Mouse (Mus musculus) embryonic fibroblast, embryonic 13.5 days (primary cell): ENCODE results near the gene Rapgef4. TPM values are rescaled to one million over a fixed set of nuclear protein-coding genes. Genes with fewer than 3 reads are reported as not detected.

Experiments used
- H3K27ac ChIP-seq: 2 replicates; pipeline ENCODE4 v1.5.1; 2012; ENCODE audit warnings: low read length, control low read depth, inconsistent platforms; ENCODE audit not compliant: insufficient read depth
- H3K4me1 ChIP-seq: 2 replicates; pipeline ENCODE4 v1.6.1; 2011; ENCODE audit warnings: low read length; ENCODE audit not compliant: control insufficient read depth, insufficient read depth
- H3K4me3 ChIP-seq: 2 replicates; pipeline ENCODE4 v1.5.1; 2011; ENCODE audit warnings: mild to moderate bottlenecking, control low read depth, low read length; ENCODE audit not compliant: insufficient read depth
- CTCF ChIP-seq: IDR thresholded peaks from 2 replicates; pipeline ENCODE4 v1.5.1; 2011; ENCODE audit warnings: mild to moderate bottlenecking, control low read depth, low read length, moderate library complexity, borderline replicate concordance; ENCODE audit not compliant: insufficient read depth
- POLR2A ChIP-seq: IDR thresholded peaks from 2 replicates; pipeline ENCODE4 v1.6.1; 2011; ENCODE audit warnings: low read depth, mild to moderate bottlenecking, control low read depth, low read length, moderate library complexity
- polyA plus RNA-seq: library from polyadenylated mRNA; stranded (reverse); fragments of >200 nt; gene quantifications from 2 replicates; pipeline ENCODE4 v1.2.4, GENCODE M21; 2011; ENCODE audit warnings: low read depth; ENCODE audit not compliant: missing spikeins, insufficient read length

Rapgef4 gene
- polyA plus RNA-seq, 1 experiment: not detected

DNA sequence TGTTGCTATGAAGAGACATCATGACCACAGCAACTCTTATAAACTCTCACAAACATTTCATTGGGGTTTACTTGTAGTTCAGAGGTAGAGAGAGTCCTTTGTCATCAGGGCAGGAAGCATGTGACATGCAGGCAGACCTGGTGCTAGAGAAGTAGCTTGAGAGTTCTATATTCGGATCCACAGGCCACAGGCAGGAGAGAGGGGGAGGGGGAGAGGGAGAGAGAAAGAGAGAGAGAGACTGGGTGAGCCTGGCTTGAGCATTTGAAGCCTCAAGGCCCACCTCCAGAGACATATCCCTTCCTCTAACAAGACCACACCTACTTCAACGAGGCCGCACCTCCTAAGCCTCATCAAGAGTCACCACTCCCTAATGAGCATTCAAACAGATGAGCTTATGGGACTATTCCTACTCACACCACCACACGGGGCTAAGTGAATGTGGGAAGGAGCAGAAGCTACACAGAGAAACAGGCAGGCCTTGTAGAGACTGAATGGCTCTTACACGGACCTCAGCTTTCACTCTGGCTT lies 21.9 kb downstream of the Rapgef4 start:
- Histone ChIP-seq H3K4me3 (no peak overlapping the region), H3K27ac (no peak overlapping the region), H3K4me1 (no peaks in the 10 kb centered on the region)
- TF ChIP-seq POLR2A: no peak
- no peak for TF ChIP-seq CTCF

DNA sequence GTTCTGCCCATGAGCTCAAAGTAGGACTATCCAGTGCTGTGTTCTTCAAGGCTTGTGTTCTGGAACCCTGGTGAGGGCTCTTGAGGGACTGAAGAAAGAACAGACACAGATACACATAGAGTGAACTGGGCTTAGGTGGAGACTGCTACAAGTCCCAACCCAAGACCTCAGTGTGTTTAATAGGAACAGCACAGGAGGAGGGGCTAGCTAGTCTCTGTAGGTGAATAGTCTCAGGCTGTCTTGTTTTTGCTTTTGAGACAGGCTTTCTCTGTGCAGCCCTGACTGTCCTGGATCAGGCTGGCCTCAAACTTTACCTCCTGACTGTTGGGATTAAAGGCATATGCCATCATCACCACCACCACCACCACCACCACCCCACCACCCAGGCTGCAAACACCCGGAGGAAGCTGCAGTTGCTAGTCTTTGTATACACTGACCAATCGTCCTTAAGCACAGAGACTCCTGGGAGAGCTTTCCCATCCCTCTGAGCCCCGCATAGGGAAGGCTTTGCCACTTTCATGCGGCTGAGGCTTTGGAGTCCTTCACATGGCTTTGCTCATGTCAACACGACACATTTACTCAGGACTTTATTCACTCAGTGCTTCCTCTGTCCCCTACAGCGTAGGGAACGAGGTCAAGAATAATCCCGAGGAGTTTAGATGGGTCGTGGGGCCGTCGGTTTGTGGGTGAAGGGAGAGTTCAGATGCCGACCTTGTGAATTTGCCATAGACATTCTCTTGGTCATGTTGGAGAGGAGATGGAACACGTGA lies 22.9 kb downstream of the Rapgef4 start:
- Histone ChIP-seq H3K4me1 (no peaks in the 10 kb centered on the region), H3K27ac (no peak overlapping the region), H3K4me3 (no peak overlapping the region)
- no peak for TF ChIP-seq POLR2A
- TF ChIP-seq CTCF: no peak

DNA sequence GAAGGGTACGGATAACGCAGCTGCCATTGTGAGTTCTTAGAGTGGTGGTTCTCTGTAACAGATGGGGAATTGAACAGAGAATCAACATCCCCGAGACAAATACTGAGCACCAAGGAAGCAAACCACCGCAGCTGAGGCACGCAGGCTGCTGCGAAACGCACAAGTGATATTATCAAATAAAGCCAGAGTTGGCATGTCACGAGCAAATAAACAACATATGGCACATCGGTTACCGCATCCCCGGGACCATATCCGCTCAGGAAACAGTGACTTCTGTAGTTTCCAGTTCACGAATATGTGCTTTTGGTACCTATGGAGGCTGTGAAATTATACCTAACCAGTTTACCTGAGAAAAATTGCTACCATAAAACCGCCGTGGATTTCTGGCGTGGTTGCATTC lies 24.0 kb downstream of the Rapgef4 start:
- H3K27ac ChIP-seq: no peak overlapping the region
- no peak for TF ChIP-seq POLR2A
- TF ChIP-seq CTCF: no peak
- H3K4me3 ChIP-seq: no peak overlapping the region
- no peaks in the 10 kb centered on the region for H3K4me1 ChIP-seq

DNA sequence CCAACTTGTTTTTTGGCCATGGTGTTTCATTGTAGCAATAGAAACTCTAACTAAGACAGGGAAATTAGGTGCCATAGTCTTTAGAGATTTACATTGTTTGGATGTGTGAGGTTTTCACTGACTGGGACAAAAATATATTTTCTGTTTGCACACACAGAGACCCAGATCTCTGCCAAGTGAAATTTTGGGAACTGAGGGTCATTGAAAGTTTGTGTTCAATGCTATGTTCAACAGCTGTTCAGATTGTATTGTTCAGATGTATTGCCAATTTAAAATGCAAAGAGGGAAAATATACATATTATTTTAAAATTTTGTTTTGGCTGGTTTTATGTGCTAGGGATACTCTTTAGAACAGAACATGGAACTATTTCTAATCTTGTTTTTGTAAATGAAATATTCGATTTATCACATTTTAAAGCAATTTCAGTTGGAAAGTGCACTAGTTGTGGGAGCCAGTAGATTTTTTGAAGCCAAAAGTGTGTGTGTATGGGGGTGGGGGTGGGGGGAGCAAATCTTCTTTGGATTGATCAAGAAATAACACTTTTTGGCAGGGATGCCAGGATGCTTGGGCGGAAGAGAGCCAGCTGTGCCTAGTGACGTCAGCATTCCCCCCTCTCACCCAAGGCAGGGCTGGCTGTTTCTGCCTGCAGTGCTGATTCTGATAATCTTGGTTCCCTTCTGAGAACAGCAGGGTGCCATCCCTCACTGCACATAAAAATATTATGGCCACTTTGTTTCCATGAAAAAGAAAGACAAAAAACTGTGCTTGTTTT lies 28.6 kb downstream of the Rapgef4 start:
- Histone ChIP-seq H3K4me3 (no peak overlapping the region), H3K27ac (no peak overlapping the region), H3K4me1 (no peaks in the 10 kb centered on the region)
- no peak for TF ChIP-seq POLR2A
- no peak for TF ChIP-seq CTCF

DNA sequence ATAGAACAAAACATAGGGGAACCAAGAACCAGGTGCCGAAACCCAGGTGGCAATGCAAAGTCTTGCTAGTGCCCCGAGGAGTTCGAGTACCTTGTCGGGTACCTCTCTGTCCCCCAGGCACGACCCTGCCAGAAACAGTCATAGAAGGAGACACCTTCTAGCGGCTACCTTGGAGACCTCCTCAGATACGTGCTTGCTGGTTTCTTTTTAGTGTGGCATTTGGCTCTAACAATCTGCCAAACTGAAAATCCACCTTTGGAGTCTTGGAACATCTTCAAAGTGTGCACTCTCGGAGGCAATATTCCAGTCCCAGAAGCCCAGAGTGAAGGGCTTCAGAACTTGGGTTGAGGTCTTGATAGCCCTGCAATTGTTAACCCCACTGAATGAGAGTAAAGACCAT lies 34.3 kb downstream of the Rapgef4 start:
- Histone ChIP-seq H3K4me3 (no peak overlapping the region), H3K4me1 (no peaks in the 10 kb centered on the region), H3K27ac (no peak overlapping the region)
- TF ChIP-seq POLR2A (no peak), CTCF (no peak)

DNA sequence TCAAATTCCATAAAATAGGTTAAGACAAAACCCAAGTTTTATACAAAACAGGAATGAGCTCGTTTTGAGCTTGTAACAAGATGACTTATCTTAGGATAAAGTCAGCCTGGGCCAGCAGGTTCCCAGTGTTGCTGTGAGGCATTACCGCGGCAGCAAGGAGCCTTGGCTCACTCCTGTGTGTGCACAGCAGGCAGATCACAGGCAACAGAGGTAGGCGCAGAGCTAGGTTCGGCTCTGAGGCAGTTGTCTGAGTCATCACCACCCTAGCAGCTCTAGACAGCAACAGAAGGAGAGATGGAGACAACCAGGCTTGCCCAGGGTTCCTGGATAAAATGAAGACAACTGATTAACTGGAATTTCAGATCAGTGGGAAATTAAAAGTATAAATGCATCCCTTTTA lies 35.0 kb downstream of the Rapgef4 start:
- Histone ChIP-seq H3K4me1 (no peaks in the 10 kb centered on the region), H3K4me3 (no peak overlapping the region), H3K27ac (no peak overlapping the region)
- no peak for TF ChIP-seq POLR2A

DNA sequence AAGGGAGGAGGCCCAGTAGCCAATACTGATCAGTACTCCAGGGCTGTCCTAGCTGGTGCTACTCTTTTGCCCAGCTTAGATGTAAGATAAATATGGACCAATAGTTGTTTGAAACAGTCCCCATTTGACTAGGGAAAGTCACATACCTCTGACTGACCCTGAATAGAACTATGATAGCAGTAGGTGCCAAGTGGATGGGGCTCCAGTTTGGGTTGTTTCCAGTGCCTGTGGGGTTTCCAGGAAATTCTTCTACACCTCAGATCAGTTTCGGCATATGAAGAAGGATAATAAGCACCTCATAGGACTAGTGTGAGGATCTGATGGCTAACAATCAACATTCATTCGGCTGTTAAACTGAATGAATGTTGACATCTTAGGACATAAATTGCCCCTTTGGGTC lies 36.1 kb downstream of the Rapgef4 start:
- Histone ChIP-seq H3K4me3 (no peak overlapping the region), H3K27ac (no peak overlapping the region)
- no peak for TF ChIP-seq CTCF
- no peak for TF ChIP-seq POLR2A

DNA sequence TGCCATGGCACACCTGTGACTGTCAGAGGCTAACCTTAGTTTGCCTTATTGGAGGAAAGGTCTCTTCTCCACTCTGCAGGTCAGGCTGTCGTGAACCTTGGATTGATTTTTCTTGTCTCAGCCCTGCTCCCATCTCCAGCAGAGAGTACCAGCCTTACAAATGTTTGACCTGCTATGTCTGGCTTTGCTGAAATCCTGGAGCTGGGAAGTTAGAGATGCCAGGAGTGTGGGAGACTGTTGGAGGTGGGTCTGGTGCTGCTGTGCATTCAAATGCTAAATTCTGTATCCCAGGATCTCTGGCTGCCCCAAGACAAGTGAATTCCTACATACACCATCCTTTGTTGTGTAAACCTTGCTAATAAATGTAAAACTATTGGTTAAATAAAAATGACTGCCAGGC lies 37.7 kb downstream of the Rapgef4 start:
- TF ChIP-seq POLR2A: no peak
- TF ChIP-seq CTCF: no peak
- no peak overlapping the region for H3K4me3 ChIP-seq
- H3K27ac ChIP-seq: no peak overlapping the region
- no peaks in the 10 kb centered on the region for H3K4me1 ChIP-seq

More for the DNA sequence above, 36.1 kb downstream of the Rapgef4 start:
- no peaks in the 10 kb centered on the region for H3K4me1 ChIP-seq

DNA sequence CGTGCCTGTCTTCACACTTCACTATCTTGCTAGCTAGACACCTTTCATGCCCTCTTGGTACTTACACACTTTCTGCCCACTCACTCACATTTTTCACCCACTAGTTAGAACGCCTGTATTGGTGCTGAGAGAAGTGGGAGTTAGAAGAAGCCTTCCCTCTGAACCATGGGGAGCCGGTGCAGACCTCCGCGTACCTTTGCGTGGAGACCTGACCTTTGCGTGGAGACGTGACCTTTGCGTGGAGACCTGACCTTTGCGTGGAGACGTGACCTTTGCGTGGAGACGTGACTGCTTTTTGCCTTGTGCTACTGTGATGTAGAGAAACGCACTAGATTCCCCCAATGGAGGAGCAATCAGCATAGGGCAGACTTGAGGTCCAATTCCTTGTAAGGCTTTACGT lies 39.7 kb downstream of the Rapgef4 start:
- Histone ChIP-seq H3K4me1 (no peaks in the 10 kb centered on the region), H3K27ac (no peak overlapping the region), H3K4me3 (no peak overlapping the region)
- TF ChIP-seq POLR2A (no peak), CTCF (no peak)

DNA sequence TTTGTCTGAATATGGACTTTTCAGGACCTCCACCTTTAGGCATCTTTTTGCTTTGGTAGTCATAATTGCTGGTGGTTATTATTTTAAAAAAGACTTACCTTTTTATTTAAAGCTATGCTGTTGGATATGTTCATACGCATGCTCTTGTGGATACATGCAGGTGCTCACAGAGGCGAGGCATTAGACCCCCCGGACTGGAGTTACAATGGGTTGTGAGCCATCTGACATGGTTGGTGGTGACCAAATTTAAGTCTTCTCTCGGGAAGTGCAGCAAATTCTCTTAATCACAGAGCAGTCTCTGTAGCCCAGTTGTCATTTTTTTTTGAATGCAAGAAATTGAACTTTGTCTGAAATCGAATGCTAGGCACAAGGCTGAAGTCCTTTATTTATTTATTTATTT lies 40.4 kb downstream of the Rapgef4 start:
- no peak for TF ChIP-seq POLR2A
- TF ChIP-seq CTCF: no peak
- Histone ChIP-seq H3K4me3 (no peak overlapping the region), H3K4me1 (no peaks in the 10 kb centered on the region), H3K27ac (no peak overlapping the region)
